Mouse (Mus musculus): Measurements from ENCODE around the gene Ap1m1. TPM values are rescaled to one million over a fixed set of nuclear protein-coding genes. Genes with fewer than 3 reads are reported as not detected.

Gene Ap1m1
- polyA plus RNA-seq, 1 experiment from 2014 or later = 109 TPM

DNA sequence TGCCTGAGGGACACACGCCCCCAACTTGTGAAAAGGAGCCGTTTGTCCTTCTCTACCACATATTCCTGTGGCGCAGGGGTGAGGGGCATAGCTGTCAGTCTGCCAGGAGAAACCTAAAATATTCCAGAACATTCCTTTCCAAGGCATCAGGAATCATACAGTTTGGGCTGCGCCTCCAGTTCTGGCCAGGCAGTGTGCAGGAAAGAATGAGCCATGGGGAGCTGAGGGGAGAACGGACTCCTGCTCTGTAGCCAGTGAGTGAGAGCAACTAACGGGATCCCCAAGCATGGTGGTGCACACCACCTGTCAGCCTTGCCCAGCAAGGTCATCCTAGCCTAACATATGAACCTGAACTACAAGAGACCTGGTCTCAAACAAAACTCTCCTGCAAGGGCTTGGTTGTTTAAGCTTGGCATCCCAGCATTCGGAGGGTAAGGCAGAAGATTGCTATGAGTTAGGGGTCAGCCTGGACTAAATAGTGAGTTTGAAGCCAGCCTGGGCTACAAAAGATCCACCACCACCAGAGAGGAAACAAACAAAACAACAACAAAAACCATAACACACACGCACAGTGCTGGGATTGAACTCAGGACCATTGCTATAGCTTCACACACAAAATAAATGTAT is 63.3 kb downstream of the Ap1m1 start:
- 66% methylated on average over 8 of the region's 8 CpGs for WGBS
- Histone ChIP-seq H3K9ac (replicated peaks; ENCODE audit: low read depth, low read length) (no peak overlapping the region), H3K4me2 (replicated peaks; ENCODE audit: low read depth, low read length) (no peak overlapping the region), H3K36me3 (ENCODE audit: control insufficient read depth, insufficient read depth, low read length) (no peaks in the 10 kb centered on the region), H3K27ac (ENCODE audit: low read length) (no peak overlapping the region), H3K9me3 (ENCODE audit: control insufficient read depth, low read depth, low read length) (no peaks in the 10 kb centered on the region), H3K4me1 (ENCODE audit: control insufficient read depth, insufficient read depth, low read length) (no peaks in the 10 kb centered on the region), H3K27me3 (ENCODE audit: control insufficient read depth, insufficient read depth, low read length) (no peaks in the 10 kb centered on the region), H3K4me3 (ENCODE audit: low read depth, low read length) (no peak overlapping the region)
- ATAC-seq (ENCODE audit: insufficient number of reproducible peaks, insufficient read depth, low FRiP score, low read depth) = no peak

DNA sequence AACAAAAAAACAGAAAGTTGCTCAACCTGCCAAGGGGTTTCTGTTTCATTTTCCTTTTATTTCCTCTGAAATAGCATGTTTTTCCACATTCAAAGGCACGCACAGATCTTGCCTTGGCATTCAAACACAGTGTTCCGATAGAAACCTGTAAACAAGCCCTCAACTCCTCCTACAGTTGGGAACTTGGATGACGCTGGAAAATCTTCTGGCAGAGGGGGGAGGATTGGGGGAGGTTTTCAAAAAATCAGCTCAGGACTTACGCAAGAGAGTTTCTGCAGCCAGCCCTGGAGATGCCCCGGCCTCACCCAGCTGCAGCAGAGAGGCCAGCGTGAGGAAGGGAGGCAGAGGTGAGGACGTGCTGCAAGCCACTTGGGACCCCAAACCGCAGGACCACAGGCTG is 63.8 kb downstream of the Ap1m1 start:
- no peak overlapping the region for H3K4me3 ChIP-seq (ENCODE audit: low read depth, low read length)
- no peak overlapping the region for H3K9ac ChIP-seq (replicated peaks; ENCODE audit: low read depth, low read length)
- no peak overlapping the region for H3K27ac ChIP-seq (ENCODE audit: low read length)
- H3K36me3 ChIP-seq (ENCODE audit: control insufficient read depth, insufficient read depth, low read length) = no peaks in the 10 kb centered on the region
- peak; percentile 65; the same call in 1 of the 2 replicates for ATAC-seq (ENCODE audit: insufficient number of reproducible peaks, insufficient read depth, low FRiP score, low read depth)
- H3K4me1 ChIP-seq (ENCODE audit: control insufficient read depth, insufficient read depth, low read length) = no peaks in the 10 kb centered on the region
- no peaks in the 10 kb centered on the region for H3K27me3 ChIP-seq (ENCODE audit: control insufficient read depth, insufficient read depth, low read length)
- H3K9me3 ChIP-seq (ENCODE audit: control insufficient read depth, low read depth, low read length) = no peaks in the 10 kb centered on the region
- H3K4me2 ChIP-seq (replicated peaks; ENCODE audit: low read depth, low read length) = no peak overlapping the region
- WGBS = 50% methylated on average over 8 of the region's 8 CpGs

DNA sequence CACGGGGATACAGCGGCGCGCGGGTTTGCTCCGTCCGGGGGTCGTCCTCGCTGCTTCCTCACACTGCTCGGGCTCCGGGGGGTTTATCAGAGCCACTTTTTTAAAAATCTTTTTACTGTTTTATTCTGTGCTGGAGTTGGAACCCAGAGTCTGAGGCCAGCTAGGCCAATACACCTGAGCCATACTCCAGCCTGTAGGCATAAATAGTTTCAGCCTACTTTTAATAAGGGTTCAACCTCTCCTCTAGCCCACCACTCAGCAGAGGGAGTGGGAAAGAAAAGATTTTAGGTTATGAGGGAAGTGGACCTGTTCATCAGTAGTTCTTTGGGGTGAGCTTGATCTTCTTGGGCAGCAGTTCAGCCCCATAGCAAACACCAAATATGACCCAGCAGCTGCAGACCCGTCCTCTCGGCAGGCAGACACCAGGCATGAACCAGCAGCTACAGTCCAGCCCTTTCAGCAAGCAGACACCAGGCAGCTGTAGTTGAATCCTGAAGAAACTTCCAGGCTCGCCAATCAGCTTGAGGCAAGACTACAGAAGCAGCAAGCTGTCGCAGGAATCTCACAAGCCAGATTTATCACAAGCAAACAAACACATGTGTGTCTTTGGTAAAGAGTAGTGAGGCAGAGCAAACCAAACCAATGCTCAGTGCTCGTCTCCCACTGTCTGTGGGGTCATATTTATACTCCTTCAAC is 65.5 kb downstream of the Ap1m1 start, which contains the start of gene Gm10282:
Gm10282 (minus strand) TSS at position 51 of the 696 bp plus-strand sequence.
- ATAC-seq (ENCODE audit: insufficient number of reproducible peaks, insufficient read depth, low FRiP score, low read depth) = no peak
- no peaks in the 10 kb centered on the region for H3K27me3 ChIP-seq (ENCODE audit: control insufficient read depth, insufficient read depth, low read length)
- no peak within 1 kb of the TSS for H3K27ac ChIP-seq (ENCODE audit: low read length)
- H3K4me2 ChIP-seq (replicated peaks; ENCODE audit: low read depth, low read length) = no peak within 1 kb of the TSS
- no peaks in the 10 kb centered on the region for H3K36me3 ChIP-seq (ENCODE audit: control insufficient read depth, insufficient read depth, low read length)
- no peaks in the 10 kb centered on the region for H3K4me1 ChIP-seq (ENCODE audit: control insufficient read depth, insufficient read depth, low read length)
- no peak within 1 kb of the TSS for H3K9ac ChIP-seq (replicated peaks; ENCODE audit: low read depth, low read length)
- WGBS = 73% methylated on average over 15 of the region's 16 CpGs
- no peaks in the 10 kb centered on the region for H3K9me3 ChIP-seq (ENCODE audit: control insufficient read depth, low read depth, low read length)
- H3K4me3 ChIP-seq (ENCODE audit: low read depth, low read length) = no peak within 1 kb of the TSS

DNA sequence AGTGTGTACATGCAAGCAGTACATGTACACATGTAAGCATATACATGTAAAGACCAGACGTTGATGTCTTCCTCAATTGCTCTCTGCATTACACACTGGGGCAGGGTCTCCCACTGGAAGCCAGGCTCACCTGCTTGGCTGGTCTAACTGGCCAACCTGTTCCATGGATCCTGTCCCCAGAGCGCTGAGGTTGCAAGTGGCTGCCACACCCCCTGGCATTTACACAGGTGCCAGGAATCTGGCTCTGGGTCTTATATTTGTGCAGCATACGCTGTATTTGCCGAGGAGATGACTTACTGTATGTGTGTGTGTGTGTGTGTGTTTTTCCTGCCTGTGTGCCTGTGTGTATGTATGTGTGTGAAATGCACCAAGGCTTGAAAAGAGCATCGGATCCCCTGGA is 67.1 kb downstream of the Ap1m1 start:
- H3K27ac ChIP-seq (ENCODE audit: low read length) = no peak overlapping the region
- WGBS = 80% methylated on average over 5 of the region's 5 CpGs
- ATAC-seq (ENCODE audit: insufficient number of reproducible peaks, insufficient read depth, low FRiP score, low read depth) = 0 out of 2 replicates have a peak, but pooled peaks have one; percentile 39
- no peak overlapping the region for H3K9ac ChIP-seq (replicated peaks; ENCODE audit: low read depth, low read length)
- no peaks in the 10 kb centered on the region for H3K9me3 ChIP-seq (ENCODE audit: control insufficient read depth, low read depth, low read length)
- H3K27me3 ChIP-seq (ENCODE audit: control insufficient read depth, insufficient read depth, low read length) = no peaks in the 10 kb centered on the region
- H3K4me2 ChIP-seq (replicated peaks; ENCODE audit: low read depth, low read length) = no peak overlapping the region
- H3K4me1 ChIP-seq (ENCODE audit: control insufficient read depth, insufficient read depth, low read length) = no peaks in the 10 kb centered on the region
- H3K36me3 ChIP-seq (ENCODE audit: control insufficient read depth, insufficient read depth, low read length) = no peaks in the 10 kb centered on the region
- H3K4me3 ChIP-seq (ENCODE audit: low read depth, low read length) = no peak overlapping the region

Other genes starting within 250 kb of the Ap1m1 start
- 1.6 and 2.1 TPM in 2 replicates for gene Cyp4f18, start 230.4 kb upstream of the Ap1m1 start, polyA plus RNA-seq (2014; fragmentation: Nextera tagmentation; extraction: Ambion mirVana)
- not detected in 2 replicates for gene Olfr372, start 198.8 kb upstream of the Ap1m1 start, polyA plus RNA-seq (2014; fragmentation: Nextera tagmentation; extraction: Ambion mirVana)
- 0.06 and 0.07 TPM in 2 replicates for gene Olfr373, start 156.8 kb upstream of the Ap1m1 start, polyA plus RNA-seq (2014; fragmentation: Nextera tagmentation; extraction: Ambion mirVana)
- gene Olfr374, start 133.0 kb upstream of the Ap1m1 start, polyA plus RNA-seq (2014; fragmentation: Nextera tagmentation; extraction: Ambion mirVana) = 0.06 and 0.13 TPM in 2 replicates
- gene Tpm4, start 105.0 kb upstream of the Ap1m1 start, polyA plus RNA-seq (2014; fragmentation: Nextera tagmentation; extraction: Ambion mirVana) = 595 and 633 TPM in 2 replicates
- 81.5 and 86.4 TPM in 2 replicates for gene Rab8a, start 78.8 kb upstream of the Ap1m1 start, polyA plus RNA-seq (2014; fragmentation: Nextera tagmentation; extraction: Ambion mirVana)
- gene Hsh2d, start 50.4 kb upstream of the Ap1m1 start, polyA plus RNA-seq (2014; fragmentation: Nextera tagmentation; extraction: Ambion mirVana) = 1.4 TPM in 2 replicates
- gene Cib3, start 27.2 kb upstream of the Ap1m1 start, polyA plus RNA-seq (2014; fragmentation: Nextera tagmentation; extraction: Ambion mirVana) = not detected in 2 replicates
- gene Gm11034, start 26.4 kb upstream of the Ap1m1 start, polyA plus RNA-seq (2014; fragmentation: Nextera tagmentation; extraction: Ambion mirVana) = not detected in 2 replicates
- 66.9 and 75.5 TPM in 2 replicates for gene Fam32a, start 20.3 kb upstream of the Ap1m1 start, polyA plus RNA-seq (2014; fragmentation: Nextera tagmentation; extraction: Ambion mirVana)
- 27.2 and 32.7 TPM in 2 replicates for gene Gm10282, start 65.2 kb downstream of the Ap1m1 start, polyA plus RNA-seq (2014; fragmentation: Nextera tagmentation; extraction: Ambion mirVana)
- 6.4 and 6.6 TPM in 2 replicates for gene Klf2, start 79.0 kb downstream of the Ap1m1 start, polyA plus RNA-seq (2014; fragmentation: Nextera tagmentation; extraction: Ambion mirVana)
- 67.6 and 68.2 TPM in 2 replicates for gene Eps15l1, start 181.4 kb downstream of the Ap1m1 start, polyA plus RNA-seq (2014; fragmentation: Nextera tagmentation; extraction: Ambion mirVana)
- 3.1 and 3.2 TPM in 2 replicates for gene Calr3, start 203.9 kb downstream of the Ap1m1 start, polyA plus RNA-seq (2014; fragmentation: Nextera tagmentation; extraction: Ambion mirVana)
- 14.6 and 16.2 TPM in 2 replicates for gene 1700030K09Rik, start 203.9 kb downstream of the Ap1m1 start, polyA plus RNA-seq (2014; fragmentation: Nextera tagmentation; extraction: Ambion mirVana)
- 57.3 and 60.9 TPM in 2 replicates for gene Cherp, start 235.2 kb downstream of the Ap1m1 start, polyA plus RNA-seq (2014; fragmentation: Nextera tagmentation; extraction: Ambion mirVana)

Data from stomach, embryonic 14.5 days (tissue).